Mouse (Mus musculus): Measurements from ENCODE around the gene Klhl5.

- TF ChIP-seq CTCF (IDR thresholded peaks at IDR 0.05; ENCODE audit: borderline replicate concordance, insufficient read depth, low read depth, low read length), result no peak
- TF ChIP-seq POLR2A (IDR thresholded peaks at IDR 0.05; ENCODE audit: borderline replicate concordance, insufficient read depth, low read length), result no peak
Observed at GRCm38 (mm10) chr5:65119495-65119894, 12.2 kb downstream of the Klhl5 start.

Data from cerebellum, adult 2 months (tissue).